Mouse (Mus musculus) intestine, embryonic 14.5 days (tissue): ENCODE results near the gene Il1rl1. TPM values are rescaled to one million over a fixed set of nuclear protein-coding genes. Genes with fewer than 3 reads are reported as not detected.

Source experiments
- ATAC-seq: fragments of 200-750 bp; cut with Nextera tagmentation; replicated peaks from 2 replicates; pipeline ENCODE4 v1.8.0; 2017; ENCODE audit warnings: low read depth, moderate number of reproducible peaks, moderate TSS enrichment, moderate library complexity; ENCODE audit not compliant: low FRiP score, low TSS enrichment
- DNase-seq: peaks from one replicate; pipeline ENCODE4 v3.0.0-alpha.2; 2018; ENCODE audit warnings: low spot score
- H3K27ac ChIP-seq: fragments of 300-500 bp; sonication (generic); 2 replicates; pipeline ENCODE4 v1.5.1; 2014; ENCODE audit warnings: low read depth, mild to moderate bottlenecking, control low read depth
- H3K27me3 ChIP-seq: fragments of 300-500 bp; sonication (generic); replicated peaks from 2 replicates; pipeline ENCODE4 v1.6.1; 2014; ENCODE audit warnings: low read length, control low read depth; ENCODE audit not compliant: control insufficient read depth, insufficient read depth
- H3K36me3 ChIP-seq: fragments of 300-500 bp; sonication (generic); 2 replicates; pipeline ENCODE4 v1.6.1; 2014; ENCODE audit warnings: low read length, control low read depth; ENCODE audit not compliant: control insufficient read depth, insufficient read depth
- H3K4me1 ChIP-seq: fragments of 300-500 bp; sonication (generic); replicated peaks from 2 replicates; pipeline ENCODE4 v1.6.1; 2014; ENCODE audit warnings: low read length, control low read depth, mixed read lengths; ENCODE audit not compliant: control insufficient read depth, insufficient read depth
- H3K4me2 ChIP-seq: fragments of 300-500 bp; sonication (generic); 2 replicates; pipeline ENCODE4 v1.6.1; 2014; ENCODE audit warnings: low read length
- H3K4me3 ChIP-seq: fragments of 300-500 bp; sonication (generic); 2 replicates; pipeline ENCODE4 v1.5.1; 2014; ENCODE audit warnings: low read depth, low read length, control low read depth, mixed read lengths
- H3K9ac ChIP-seq: fragments of 300-500 bp; sonication (generic); 2 replicates; pipeline ENCODE4 v1.6.1; 2014; ENCODE audit warnings: mild to moderate bottlenecking, low read length
- H3K9me3 ChIP-seq: fragments of 300-500 bp; sonication (generic); 2 replicates; pipeline ENCODE4 v1.6.1; 2016; ENCODE audit warnings: low read length, control low read depth; ENCODE audit not compliant: control insufficient read depth
- WGBS: fragments of 180-500 bp; shearing (Covaris S2); extraction: QIAGEN DNeasy Blood & Tissue Kit; methylation state at CpG from one replicate; pipeline ENCODE4 v1.1.7; 2014; 5-methylcytosine and 5-hydroxymethylcytosine counted together
- polyA plus RNA-seq: library from polyadenylated mRNA; unstranded; fragments of >200 nt; fragmentation: Nextera tagmentation; extraction: Ambion mirVana; gene quantifications from 2 replicates; pipeline ENCODE4 v1.2.1, GENCODE M21; 2014

Il1rl1 gene
- polyA plus RNA-seq, 1 experiment from 2014 or later, result 0.31 TPM

DNA sequence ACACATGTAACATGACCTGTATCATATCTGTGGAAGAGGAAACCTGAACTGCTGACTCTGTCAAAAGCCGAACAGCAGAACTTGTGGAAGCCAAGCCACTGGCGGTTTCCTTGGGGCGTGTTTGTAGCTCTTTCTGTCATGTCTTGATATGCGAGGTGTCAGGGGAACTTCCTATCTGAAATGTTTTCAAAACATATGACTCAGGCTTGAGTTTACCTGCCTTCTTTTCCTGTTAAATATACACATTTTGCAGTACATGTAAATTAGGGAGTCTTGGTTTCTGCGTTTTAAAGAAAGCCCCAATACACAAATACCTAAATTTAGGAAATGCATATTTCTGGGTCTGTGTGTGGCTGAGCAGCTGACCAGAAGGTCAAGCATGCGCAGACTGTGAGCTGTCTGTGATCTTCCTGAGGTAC, 50.1 kb downstream of the Il1rl1 start:
- no peak overlapping the region for H3K9ac ChIP-seq
- no peaks in the 10 kb centered on the region for H3K27me3 ChIP-seq
- H3K27ac ChIP-seq, result no peak overlapping the region
- H3K4me2 ChIP-seq, result no peak overlapping the region
- no peaks in the 10 kb centered on the region for H3K9me3 ChIP-seq
- H3K4me1 ChIP-seq, result no peaks in the 10 kb centered on the region
- H3K36me3 ChIP-seq, result no peaks in the 10 kb centered on the region
- ATAC-seq, result no peak
- H3K4me3 ChIP-seq, result no peak overlapping the region
- WGBS, result 69% methylated on average over 6 of the region's 6 CpGs
- DNase-seq, result no peak

DNA sequence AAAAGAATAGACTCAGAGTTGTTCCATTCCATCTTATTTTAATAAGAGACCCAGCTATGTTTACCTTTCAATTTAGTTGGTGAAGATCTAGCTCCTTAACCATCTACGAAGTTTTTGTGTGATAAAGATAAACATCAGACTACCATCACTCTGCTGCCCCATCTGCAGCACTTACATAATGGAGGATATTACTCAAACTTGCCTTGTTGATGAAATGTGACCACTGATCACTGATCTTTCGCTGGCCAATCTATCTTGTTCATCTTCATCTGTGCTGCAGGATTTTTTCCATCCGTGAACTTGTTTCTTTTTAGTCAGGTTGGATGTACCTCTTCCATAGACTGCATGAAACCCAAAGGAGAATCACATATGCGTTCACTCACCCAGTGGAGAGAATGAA, 65.2 kb downstream of the Il1rl1 start:
- Histone ChIP-seq H3K9me3 (no peaks in the 10 kb centered on the region), H3K4me2 (no peak overlapping the region), H3K4me3 (no peak overlapping the region), H3K36me3 (no peaks in the 10 kb centered on the region), H3K9ac (no peak overlapping the region), H3K4me1 (no peaks in the 10 kb centered on the region), H3K27me3 (no peaks in the 10 kb centered on the region), H3K27ac (no peak overlapping the region)
- ATAC-seq (no peak), DNase-seq (no peak)
- 79% methylated on average over 4 of the region's 4 CpGs for WGBS

DNA sequence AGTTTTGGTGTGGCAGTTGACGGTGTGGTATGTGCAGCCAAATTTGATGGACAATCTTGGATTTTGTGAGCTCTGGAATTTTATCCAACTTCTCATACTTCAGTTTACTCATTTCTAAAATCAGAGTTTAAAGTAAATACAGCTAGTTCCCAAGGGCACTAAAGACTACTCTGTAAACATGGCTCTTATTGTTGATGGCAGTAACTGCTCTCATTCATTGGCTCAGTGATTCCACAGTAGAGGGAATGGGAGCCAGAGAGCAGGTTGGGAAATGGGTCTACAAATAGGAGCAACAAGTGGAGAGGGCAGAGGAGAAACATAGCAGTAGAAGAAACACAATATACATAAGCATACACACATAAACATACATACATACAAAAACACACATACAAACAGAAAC, 70.3 kb downstream of the Il1rl1 start:
- no peak overlapping the region for H3K27ac ChIP-seq
- no peaks in the 10 kb centered on the region for H3K36me3 ChIP-seq
- WGBS, result 86% methylated on average over 1 of the region's 1 CpGs
- no peak overlapping the region for H3K4me3 ChIP-seq
- no peak overlapping the region for H3K9ac ChIP-seq
- no peak overlapping the region for H3K4me2 ChIP-seq
- DNase-seq, result no peak
- no peak for ATAC-seq
- no peaks in the 10 kb centered on the region for H3K27me3 ChIP-seq
- no peaks in the 10 kb centered on the region for H3K4me1 ChIP-seq
- H3K9me3 ChIP-seq, result no peaks in the 10 kb centered on the region

DNA sequence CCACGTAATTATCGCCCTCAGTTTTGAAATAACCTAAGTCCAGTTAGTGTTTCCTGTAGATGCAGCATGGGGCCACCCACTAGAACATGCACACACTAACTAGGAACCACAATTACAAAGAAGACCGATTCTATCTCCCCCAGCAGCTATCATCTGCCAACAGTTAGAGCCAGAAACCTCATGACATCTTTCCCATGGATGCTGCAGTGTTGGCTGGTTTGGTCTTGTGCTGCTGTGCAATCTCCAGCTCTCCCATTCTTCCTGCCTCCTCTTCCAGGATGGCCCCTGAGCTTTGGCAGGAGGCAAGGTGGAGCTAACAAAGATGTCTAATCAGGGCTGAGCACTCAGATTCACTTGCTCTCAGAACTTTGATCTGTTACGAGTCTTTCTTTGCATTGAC, 71.8 kb downstream of the Il1rl1 start:
- no peak for ATAC-seq
- H3K4me1 ChIP-seq, result no peaks in the 10 kb centered on the region
- H3K27ac ChIP-seq, result no peak overlapping the region
- H3K9me3 ChIP-seq, result no peaks in the 10 kb centered on the region
- no peak overlapping the region for H3K4me2 ChIP-seq
- H3K4me3 ChIP-seq, result no peak overlapping the region
- DNase-seq, result no peak
- no peak overlapping the region for H3K9ac ChIP-seq
- no peaks in the 10 kb centered on the region for H3K27me3 ChIP-seq
- 94% methylated on average over 4 of the region's 4 CpGs for WGBS
- no peaks in the 10 kb centered on the region for H3K36me3 ChIP-seq

DNA sequence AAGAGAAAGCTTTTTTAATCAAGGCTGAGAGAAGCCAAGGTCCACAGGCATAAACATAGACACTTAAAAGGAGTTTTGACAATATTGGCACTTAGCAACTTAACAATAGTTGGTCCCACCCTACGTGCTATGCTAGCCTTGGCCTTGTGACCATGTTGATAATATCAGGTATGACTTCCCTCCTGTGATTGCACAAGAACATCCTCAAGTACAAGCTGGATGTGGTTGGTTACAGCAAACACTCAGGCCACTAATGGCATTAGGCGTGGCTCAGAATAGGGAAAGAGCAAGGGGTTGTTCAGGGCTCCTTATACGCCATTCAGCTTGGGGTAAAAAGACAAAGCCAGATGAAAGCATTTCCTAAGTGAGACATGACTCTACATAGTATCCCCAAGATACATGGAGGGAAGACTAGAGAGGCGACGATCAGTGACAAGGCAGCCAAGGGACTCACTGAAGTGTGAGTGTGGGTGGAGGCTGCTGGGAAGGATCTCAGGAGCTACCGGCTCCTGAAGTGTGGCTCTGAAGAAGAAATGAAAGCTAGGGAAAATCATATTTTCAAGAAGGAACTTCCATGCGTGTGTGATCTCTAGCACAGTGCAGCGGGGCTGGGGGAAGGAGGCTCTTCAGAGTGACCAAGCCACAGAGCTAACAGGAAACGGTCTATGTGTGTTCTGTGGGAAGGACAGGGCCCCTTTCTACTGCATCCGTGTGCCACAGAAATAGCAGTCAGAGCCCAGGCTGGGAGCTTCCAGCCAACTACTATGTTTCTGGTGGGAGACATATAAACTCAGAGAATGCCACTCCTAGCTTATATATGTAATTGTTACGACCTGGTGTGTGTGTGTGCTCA, 72.4 kb downstream of the Il1rl1 start:
- Histone ChIP-seq H3K4me3 (no peak overlapping the region), H3K27ac (no peak overlapping the region), H3K36me3 (no peaks in the 10 kb centered on the region), H3K27me3 (no peaks in the 10 kb centered on the region), H3K4me1 (no peaks in the 10 kb centered on the region), H3K4me2 (no peak overlapping the region), H3K9me3 (no peaks in the 10 kb centered on the region), H3K9ac (no peak overlapping the region)
- no peak for DNase-seq
- no peak for ATAC-seq
- WGBS, result 84% methylated on average over 11 of the region's 11 CpGs

DNA sequence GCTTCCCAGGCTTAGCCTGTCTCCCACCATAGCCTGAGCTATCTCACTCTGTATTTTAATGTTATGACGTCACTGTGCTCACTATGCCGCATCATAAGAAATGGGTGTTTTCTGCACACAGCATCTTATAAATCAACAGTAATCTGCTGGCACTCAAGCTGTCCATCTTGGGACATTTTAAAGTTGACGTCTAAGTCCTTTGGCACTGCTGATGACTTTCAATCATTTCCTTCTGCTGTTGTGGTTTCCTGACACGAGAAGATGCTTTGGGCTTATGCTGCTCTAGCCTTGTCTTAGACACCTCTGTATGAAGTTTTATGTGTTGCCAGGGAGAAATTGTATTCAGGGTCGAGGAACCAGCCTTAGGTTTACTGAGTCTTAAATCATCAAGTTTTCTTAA, 75.2 kb downstream of the Il1rl1 start:
- H3K4me1 ChIP-seq, result no peaks in the 10 kb centered on the region
- ATAC-seq (no peak), DNase-seq (no peak)
- H3K36me3 ChIP-seq, result no peaks in the 10 kb centered on the region
- no peak overlapping the region for H3K4me3 ChIP-seq
- H3K27ac ChIP-seq, result no peak overlapping the region
- H3K27me3 ChIP-seq, result no peaks in the 10 kb centered on the region
- no peaks in the 10 kb centered on the region for H3K9me3 ChIP-seq
- WGBS, result 76% methylated on average over 5 of the region's 5 CpGs
- no peak overlapping the region for H3K4me2 ChIP-seq
- H3K9ac ChIP-seq, result no peak overlapping the region

Other genes starting within 250 kb of the Il1rl1 start
- 7.3 and 8.6 TPM in 2 replicates for gene Il1r1, start 204.5 kb upstream of the Il1rl1 start, polyA plus RNA-seq
- gene Il1rl2, start 105.0 kb upstream of the Il1rl1 start, polyA plus RNA-seq, result 3.4 and 4.3 TPM in 2 replicates
- gene Il18r1, start 36.0 kb downstream of the Il1rl1 start, polyA plus RNA-seq, result 0.37 and 0.47 TPM in 2 replicates
- 0.28 and 0.36 TPM in 2 replicates for gene Il18rap, start 85.8 kb downstream of the Il1rl1 start, polyA plus RNA-seq
- gene Slc9a4, start 150.5 kb downstream of the Il1rl1 start, polyA plus RNA-seq, result not detected in 2 replicates